Mouse (Mus musculus) liver, adult (tissue): ENCODE measurements around the gene Zfhx2.

Experiments
- GATA4 ChIP-seq: IDR thresholded peaks from 2 replicates; pipeline ENCODE4 v1.6.1; 2014; ENCODE audit warnings: mild to moderate bottlenecking, low read length; ENCODE audit not compliant: insufficient replicate concordance

Gene Zfhx2

DNA sequence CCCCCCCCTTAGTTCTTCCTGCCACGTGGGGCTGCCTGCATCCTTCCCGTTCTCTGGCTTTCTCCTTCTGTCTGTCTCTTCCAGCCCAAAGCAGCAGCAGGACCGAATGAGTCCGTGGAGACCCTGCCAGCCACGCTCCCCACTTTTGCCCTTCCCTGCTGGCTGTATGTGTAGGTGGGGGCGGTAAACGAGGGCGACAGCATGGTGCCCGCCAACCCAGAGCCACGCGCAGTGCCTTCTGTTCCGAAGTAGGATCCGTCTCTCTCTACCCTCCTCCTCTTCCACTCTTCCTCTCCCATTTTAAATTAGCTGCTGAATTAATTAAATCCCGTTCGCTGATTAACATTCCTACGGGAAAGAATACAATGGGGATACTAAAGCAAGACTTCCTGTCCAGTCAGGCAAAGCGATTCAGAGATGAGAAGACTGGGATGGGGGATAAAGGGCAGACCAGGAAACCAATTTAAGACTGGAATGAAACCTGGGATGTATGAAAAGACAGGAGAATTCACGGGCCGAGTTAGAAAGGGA lies 59.4 kb downstream of the Zfhx2 start:
- no peak for TF ChIP-seq GATA4

DNA sequence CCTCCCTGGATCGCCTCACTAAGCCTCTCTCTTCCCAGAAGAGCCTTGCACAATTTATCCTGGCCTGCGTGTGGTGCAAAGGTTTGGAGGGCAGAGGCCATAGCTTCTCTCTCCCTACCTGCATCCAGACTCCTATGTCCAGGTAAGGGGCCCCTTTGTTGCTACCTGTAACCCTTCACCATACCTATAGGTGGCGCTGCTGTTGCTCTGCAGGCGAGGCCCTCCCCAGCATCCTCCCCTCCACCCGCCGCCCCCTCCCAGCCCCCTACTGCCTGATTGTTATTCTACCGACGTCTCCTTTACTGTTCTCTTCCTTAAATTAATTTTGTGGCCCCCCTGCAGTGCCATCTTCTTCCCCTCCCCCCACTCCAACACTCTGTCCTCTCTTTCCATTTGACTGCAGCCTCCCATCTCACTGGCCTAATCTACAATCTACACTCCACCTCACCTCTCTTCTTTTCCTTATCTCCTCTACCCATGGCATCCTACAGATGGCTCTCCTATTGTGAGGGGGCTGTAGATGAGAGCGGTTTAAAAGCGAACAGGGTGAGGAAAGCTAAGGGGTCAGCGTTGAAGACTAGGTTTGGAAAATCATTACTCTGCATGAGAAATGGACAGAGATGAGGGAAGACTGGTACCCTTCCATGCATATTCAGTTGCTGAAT lies 63.0 kb downstream of the Zfhx2 start:
- no peak for TF ChIP-seq GATA4

DNA sequence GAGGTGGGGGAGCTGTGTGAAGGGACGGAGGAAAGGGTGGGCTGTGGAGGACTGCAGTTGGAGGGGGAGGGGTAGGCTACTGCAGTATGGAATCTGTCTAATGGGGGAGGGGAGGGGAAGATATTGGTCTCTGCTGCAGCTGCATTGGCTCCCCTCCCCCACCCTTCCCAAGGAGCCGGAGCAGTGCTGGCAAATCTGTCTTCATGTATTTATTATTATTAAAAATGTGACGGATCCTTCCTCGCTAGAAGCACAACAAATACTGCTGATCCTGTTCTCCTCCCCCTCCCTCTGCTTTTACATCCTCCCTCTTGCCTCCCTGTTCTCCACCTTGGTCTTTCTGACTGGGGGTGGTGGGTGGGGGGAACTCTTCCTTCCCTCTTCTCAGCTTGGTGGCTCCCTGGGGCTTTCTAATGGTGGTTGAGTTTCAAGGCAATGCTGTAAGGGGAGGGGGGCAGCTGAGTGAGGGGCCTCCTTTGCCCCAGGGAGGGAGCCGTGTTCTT lies 63.7 kb downstream of the Zfhx2 start:
- no peak for TF ChIP-seq GATA4

DNA sequence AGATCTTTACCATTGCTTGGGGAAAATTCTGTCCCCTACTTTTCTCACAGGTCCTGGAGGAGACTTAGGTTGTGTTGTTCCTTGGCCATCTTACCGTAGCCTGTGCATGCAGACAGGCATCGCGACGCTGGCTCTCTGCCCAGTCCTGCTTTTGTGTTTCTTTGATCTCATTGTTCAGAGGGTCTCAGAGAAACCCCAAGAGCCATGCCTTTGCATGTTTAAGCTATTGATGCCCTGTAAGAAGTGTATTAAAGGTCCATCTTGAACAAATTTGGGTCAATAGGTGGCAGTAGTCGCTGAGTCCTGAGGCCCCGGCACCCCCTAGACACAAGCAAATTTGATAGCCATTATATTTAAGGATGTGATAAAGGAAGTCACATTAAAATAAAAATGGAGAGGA lies 64.5 kb downstream of the Zfhx2 start:
- no peak for TF ChIP-seq GATA4

DNA sequence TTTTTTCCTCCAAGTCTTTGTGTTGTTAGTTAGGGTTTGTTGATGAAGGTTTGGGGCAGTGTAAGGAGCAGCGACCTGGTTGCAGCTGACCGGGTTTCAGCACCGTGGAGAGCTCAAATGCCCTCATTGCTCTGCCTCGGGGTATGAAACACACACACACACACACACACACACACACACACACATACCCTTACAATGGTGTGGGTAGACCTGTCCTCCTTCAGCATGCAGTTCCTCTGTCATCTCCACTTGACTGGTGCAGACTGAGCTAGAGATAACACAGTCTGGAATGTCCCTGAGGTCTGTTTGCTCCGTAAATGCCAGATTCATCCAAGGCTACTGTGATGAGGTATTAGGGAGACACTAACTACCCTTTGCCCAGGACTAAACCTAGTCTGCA lies 64.9 kb downstream of the Zfhx2 start:
- TF ChIP-seq GATA4, result no peak

DNA sequence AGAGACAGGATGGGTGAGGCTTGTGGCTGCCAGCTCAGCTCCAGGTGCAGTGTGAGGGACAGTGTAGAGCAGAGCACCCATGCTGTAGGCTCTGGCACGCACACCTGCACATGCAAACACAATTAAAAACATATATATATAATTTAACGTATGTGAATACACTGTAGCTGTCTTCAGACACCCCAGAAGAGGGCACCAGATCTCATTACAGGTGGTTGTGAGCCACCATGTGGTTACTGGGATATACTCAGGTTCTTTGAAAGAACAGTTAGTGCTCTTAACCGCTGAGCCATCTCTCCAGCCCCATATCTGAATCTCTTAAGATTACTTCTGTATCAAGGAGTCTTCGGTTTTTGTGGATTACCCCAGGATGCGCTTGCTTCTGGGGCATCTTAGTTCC lies 66.6 kb downstream of the Zfhx2 start:
- no peak for TF ChIP-seq GATA4

DNA sequence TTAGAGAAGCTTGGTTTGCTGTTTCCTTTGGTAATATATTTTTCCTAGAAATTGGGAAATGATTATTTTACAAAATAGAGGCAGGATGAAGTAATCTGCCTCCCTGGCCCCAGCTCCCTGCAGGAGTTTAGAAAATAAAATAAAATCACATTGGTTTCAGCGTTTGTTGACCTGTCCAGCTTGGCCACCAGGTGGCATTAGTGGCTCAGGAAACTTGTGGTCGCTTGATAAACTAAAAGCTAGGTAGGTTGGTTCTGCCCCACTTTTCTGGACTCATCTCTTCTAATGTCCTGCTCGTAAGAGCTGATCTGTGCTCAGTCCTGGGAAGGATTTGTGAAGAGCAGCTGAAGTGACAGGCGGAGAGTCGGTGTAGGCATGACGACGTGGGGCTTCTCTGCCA lies 67.9 kb downstream of the Zfhx2 start:
- no peak for TF ChIP-seq GATA4

DNA sequence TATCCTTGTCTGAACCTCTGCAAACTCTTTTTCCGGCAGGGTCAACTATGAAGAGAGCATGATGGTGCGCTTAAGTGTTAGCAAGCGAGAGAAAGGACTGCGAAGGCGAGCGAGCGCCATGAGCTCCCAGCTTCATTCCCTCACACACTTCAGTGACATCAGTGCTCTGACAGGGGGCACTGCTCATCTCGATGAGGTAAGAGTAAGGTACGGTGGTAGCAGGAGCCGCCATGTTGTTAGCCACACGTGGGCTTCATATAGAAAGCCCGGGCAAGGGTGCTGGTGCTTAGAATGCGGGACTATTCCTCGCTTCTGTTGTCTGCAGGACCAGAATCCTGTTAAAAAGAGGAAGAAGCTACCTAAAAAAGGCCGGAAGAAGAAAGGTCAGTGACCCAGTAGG lies 69.1 kb downstream of the Zfhx2 start:
- TF ChIP-seq GATA4, result no peak

DNA sequence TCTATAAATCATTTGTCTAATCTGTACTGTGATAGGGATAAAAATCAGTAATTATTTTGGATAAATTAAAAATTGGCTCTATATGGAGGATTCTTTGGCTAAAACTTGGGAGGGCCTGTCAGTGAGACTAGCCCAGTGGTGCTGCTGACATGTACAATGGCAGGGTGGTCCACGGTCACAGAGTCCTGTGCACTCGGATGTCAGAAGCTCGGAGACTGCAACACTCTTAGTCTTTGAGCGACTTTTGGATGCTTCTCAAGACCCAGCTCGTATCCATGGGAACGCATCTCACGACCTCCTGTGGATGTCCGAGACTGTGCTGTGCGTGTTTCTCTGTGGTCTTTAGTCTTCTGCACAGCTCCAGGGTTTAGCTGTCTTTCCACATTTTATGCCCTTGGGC lies 71.7 kb downstream of the Zfhx2 start:
- TF ChIP-seq GATA4, result no peak

DNA sequence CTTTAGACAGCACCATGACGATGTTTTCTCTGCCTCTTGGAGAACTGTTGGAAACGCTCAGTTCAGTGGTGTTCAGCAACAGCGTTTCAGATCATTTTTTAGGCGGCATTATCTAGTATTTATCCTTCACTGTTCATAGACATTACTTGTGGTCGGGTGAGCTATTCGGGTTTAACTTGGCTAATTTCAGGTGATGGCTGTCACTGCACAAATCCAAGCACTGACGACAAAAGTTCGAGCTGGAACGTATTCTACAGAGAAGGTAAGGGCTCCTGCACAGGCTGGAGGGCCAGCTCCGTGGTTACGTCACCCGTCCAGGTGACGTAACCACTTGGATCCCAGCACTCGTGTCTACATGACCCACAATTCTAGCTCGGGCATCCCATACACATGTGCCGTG lies 75.2 kb downstream of the Zfhx2 start:
- no peak for TF ChIP-seq GATA4

DNA sequence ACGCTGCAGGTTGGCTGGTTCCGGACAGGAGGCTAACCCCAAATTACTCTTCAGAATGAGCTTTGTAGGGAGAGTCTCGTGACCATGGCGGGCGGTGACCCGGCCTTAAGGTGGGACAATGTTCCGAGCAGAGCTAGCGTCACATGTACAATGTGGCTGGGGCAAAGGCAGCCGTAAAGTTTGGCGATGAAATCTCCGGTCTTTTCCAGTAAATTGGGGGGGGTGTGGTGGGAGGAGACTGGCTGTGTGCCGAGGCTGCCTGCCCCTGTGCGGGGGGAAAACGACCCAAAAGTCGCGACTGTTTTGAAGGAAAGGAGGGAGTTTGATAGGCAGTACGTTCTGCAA lies 76.4 kb downstream of the Zfhx2 start:
- TF ChIP-seq GATA4, result no peak

DNA sequence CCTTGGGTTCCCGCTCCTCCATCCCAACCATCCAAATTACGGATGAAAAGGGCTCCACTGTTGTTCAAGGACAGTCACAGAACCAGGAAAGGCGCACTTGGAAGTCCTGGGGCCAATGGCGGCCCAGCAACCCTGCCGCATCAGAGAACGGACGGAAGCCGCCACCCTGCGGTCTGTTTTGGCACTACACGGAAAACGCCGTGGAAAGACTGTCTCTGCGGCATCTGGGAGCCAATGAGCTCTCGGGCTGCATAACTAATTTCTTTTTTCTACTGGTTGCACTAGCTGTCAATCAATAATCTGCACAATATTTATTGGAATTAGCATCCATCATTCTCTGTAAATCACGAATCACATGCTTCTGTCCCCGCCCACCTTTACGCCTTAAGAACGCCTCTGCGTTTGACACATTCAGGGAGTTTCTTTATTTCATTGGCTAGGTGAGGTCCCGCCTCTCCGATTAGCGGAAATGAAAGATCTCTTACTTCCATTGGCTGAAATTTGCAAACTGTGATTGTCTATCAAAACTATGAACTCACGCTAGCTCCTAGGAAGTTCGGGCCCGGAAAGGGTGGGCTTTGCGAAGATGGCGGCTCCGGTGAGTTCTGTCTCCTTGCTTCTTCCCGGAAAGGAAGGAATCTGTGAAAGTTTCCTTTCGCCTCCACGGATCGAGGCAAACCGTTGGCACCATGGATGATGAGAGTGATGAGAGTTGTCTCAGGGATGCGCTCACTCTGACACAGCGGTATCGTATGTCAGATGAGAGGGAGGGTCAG lies 76.9 kb downstream of the Zfhx2 start, which contains the start of gene Ngdn:
TSS of gene Ngdn (plus strand) at position 464 of the 776 bp plus-strand sequence.
- TF ChIP-seq GATA4, result no peak

DNA sequence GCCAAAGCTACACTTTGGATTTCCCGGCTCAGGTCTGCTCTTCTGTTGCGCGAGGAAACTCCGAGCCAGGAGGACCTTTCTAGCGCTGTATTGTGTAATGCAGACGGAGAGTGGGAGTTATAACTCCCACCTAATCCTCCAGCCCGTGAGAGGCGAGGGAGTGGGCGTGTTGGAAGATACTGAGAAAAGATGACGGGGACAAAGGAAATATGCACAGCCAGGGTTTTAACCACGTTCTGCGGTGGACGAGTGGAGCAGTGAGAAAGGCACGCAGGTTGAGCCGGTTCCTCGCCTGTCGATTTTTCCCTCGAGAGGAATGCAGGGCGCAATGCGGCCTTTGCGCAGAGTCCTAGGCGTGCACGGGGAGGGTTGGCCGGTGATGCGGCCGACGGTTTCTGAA lies 77.5 kb downstream of the Zfhx2 start:
- TF ChIP-seq GATA4, result no peak

DNA sequence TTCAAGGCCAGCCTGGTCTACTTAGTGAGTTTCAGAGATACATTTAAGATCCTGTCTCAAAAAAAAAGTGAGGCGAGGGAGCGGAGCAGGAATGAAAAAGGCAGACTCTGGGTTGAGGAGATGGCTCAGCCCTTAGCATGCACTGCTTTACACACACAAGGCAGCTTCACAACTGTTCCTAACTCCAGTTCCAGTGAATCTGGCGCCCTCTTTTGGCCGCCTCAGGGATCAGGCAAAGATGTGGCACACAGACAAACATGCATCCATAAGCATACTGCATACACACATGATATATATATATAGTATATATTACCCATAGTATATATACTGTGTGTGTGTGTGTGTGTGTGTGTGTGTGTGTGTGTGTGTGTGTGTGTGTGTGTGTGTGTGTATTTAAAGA lies 81.0 kb downstream of the Zfhx2 start:
- TF ChIP-seq GATA4, result no peak
